Mouse (Mus musculus): ENCODE data around the gene Slc16a11. TPM values are rescaled to one million over a fixed set of nuclear protein-coding genes. Genes with fewer than 3 reads are reported as not detected.

Slc16a11 gene
- polyA plus RNA-seq, 1 experiment from 2014 or later, result 1.5 TPM

DNA sequence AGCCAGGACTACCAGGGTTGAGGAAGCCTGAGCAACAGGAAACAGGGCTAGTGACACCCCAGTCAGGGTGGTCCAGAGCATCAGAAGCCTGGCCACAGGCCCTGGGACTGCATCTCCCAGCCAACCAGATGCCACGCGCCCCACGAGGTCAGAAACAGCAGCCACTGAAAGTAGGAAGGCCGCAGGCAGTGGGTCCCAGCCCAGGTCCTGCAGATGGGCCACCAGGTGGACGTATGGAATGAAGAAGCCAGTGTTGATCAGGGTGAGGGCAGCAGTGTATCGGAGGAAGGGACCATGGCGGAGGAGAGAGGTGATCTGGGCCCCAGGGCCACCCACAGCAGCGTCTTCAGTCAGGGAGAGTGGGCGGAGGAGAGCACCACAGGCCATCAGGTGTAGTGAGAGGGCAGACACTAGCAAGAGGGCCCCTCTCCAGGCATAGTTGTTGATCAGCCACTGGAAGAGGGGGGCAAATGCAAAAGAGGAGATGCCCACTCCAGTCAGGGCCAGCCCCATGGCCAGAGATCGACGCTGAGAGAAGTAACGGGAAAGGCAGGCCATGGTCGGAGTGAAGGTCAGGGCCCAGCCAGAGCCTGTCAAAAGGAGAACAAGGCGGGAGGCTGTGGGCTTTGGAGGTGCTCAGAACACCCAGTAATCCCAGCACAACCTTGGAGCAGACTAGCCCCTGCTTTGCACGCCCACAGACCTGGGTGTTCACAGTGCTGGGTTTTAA is 6.4 kb downstream of the Slc16a11 start:
- Histone ChIP-seq H3K27ac (no peak overlapping the region), H3K9ac (no peak overlapping the region), H3K9me3 (no peaks in the 10 kb centered on the region), H3K4me2 (replicated peaks) (peak overlapping the region; percentile 85), H3K4me3 (no peak overlapping the region), H3K36me3 (no peaks in the 10 kb centered on the region), H3K4me1 (peaks cover 50% of the 10 kb centered on the region), H3K27me3 (peaks cover 49% of the 10 kb centered on the region)
- no peak for ATAC-seq (ENCODE audit: low FRiP score, low read depth)
- 90% methylated on average over 15 of the region's 15 CpGs for WGBS

DNA sequence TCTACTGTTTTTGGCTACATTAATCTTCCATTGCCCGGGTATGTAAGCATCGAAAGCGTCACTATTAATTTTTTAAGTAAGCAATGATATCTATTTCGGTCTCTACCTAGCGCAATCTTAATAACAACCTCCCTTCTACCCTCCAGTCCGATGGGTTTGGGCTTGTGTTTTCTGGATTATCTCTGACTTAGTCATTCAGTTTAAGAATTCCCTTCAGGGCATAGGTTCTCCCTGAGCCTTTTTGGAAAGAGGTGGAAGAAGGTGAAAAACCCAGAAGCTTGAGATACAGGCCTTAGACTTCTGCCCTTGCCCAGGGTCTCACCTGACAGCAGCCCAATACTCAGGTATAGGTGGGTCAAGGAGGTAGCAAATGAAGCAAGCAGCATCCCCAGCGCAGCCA is 7.3 kb downstream of the Slc16a11 start:
- peaks cover 40% of the 10 kb centered on the region for H3K4me1 ChIP-seq
- peaks cover 49% of the 10 kb centered on the region for H3K27me3 ChIP-seq
- peak overlapping the region; percentile 79 for H3K9ac ChIP-seq
- no peaks in the 10 kb centered on the region for H3K36me3 ChIP-seq
- peak overlapping the region; percentile 56 for H3K4me3 ChIP-seq
- H3K27ac ChIP-seq, result peak overlapping the region; percentile 52; the same call in 1 of the 2 replicates
- ATAC-seq (ENCODE audit: low FRiP score, low read depth), result no peak
- 57% methylated on average over 7 of the region's 7 CpGs for WGBS
- H3K9me3 ChIP-seq, result no peaks in the 10 kb centered on the region
- H3K4me2 ChIP-seq (replicated peaks), result peak overlapping the region; percentile 85

DNA sequence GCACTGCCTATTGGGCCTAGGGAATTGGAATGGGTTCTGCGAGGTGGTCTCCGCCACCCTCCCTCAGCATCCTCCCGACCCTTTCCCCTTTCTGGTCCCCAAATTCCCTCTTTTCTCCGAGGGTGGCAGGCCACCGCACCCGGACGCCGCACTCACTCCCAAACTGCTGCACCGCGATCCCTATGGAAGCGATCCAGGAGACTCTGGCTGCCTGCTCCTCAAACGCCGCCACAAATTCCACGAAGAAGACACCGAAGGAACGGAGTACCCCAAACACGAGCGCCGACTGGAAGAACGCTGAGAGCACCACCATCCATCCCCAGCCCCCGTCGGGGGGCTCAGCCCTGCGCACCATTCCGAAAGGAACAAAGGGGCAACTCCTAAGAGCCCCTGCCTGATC is 7.8 kb downstream of the Slc16a11 start:
- peak overlapping the region; percentile 56 for H3K4me3 ChIP-seq
- under 1% methylated on average over 24 of the region's 24 CpGs for WGBS
- H3K9ac ChIP-seq, result peak overlapping the region; percentile 79
- ATAC-seq (ENCODE audit: low FRiP score, low read depth), result no peak
- no peaks in the 10 kb centered on the region for H3K36me3 ChIP-seq
- peaks cover 49% of the 10 kb centered on the region for H3K27me3 ChIP-seq
- H3K4me1 ChIP-seq, result peaks cover 36% of the 10 kb centered on the region
- no peaks in the 10 kb centered on the region for H3K9me3 ChIP-seq
- peak overlapping the region; percentile 85 for H3K4me2 ChIP-seq (replicated peaks)
- H3K27ac ChIP-seq, result peak overlapping the region; percentile 52

DNA sequence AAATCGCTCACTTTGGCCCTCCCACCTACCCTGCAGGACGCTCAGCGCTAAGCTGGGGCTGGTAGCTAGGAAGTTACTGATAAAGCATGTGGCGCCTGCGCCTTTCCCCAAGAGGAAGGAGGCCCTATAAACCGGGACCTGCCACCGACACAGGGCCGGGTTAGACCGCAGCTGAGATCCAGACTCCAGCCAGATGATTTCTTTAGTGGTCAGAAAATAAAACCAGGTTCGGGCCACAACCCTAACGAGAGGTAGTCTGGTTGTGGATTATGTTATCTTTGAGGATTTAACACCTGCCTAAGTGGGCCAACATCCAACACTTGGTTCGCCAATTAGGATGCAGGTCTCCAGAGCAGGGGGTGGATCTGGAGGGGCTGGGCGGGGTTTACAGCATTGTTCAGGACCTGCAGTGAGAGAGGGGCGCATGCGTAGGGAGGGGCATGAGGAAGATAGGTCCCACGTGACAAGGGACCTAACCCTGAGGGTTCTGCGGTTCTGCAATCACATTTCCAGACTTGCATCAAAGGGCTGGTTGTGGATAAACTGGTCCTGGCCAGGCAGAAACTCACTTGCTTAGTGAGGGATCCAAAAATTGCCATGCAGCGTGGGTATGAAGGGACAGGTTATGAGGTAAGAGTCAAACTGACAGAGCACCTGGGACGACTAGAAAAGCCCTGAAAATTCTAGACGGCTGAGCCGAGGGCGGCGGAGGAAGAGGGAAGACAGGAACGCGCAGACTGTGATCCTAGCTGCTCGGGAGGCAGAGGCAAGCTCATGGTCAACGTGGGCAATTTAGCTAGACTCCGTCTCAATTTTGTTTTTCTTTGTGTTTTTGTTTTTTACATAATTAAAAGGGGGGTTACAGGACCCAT is 8.4 kb downstream of the Slc16a11 start, which contains the start of gene Slc16a13:
Slc16a13 (minus strand) TSS at position 334 of the 872 bp plus-strand sequence.
- Histone ChIP-seq H3K4me1 (peaks cover 31% of the 10 kb centered on the region), H3K27me3 (peaks cover 49% of the 10 kb centered on the region), H3K4me2 (replicated peaks) (peak within 1 kb of the TSS; percentile 85), H3K9ac (peak within 1 kb of the TSS; percentile 79), H3K9me3 (no peaks in the 10 kb centered on the region), H3K36me3 (no peaks in the 10 kb centered on the region), H3K4me3 (peak within 1 kb of the TSS; percentile 56), H3K27ac (peak within 1 kb of the TSS; percentile 61)
- ATAC-seq (ENCODE audit: low FRiP score, low read depth), result peak; percentile 95
- under 1% methylated on average over 28 of the region's 28 CpGs for WGBS

DNA sequence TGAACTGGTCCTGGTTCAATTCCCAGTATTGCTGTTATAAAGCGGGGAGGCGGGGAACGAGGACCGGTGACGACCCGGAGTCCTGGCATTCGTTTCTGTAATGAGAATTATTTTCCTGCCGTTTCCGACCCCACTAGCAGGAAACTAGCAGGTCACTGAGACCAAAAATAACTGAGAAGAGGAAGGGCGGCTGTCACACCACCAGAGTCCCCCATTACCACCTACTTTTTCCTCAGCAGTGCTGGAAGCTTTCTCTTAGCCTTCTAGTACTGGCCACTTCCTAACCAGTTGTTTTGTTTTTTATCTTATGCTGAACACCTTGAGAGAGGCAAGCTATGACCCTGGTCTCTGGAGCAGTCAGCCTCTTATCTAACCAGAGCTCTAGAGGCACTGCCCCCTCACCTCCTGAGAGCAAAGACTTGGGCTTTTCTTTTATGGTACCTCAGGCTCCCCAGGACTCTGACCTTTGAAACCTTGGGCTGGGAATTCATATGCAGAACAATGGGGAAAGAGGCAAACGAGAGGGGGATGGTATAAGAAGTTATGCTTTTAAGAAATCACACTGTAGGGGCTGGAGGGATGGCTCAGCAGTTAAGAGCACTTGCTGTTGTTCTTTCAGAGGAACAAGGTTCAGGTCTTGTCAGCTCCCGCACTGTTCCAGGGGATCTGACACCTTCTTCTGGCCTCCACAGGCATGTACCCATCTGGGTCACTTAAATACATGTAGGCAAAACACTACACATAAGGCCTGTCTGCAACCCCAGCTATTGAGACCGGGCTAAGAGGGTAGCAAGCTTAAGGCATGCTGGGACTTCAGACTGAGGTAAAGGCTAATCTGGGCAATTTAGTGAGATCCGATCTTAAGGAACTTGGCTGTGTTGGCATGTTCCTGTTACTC is 9.3 kb downstream of the Slc16a11 start:
- Histone ChIP-seq H3K4me1 (peaks cover 40% of the 10 kb centered on the region), H3K9me3 (no peaks in the 10 kb centered on the region), H3K4me2 (replicated peaks) (peak overlapping the region; percentile 85), H3K27me3 (peaks cover 49% of the 10 kb centered on the region), H3K4me3 (peak overlapping the region; percentile 56), H3K27ac (peak overlapping the region; percentile 61), H3K9ac (peak overlapping the region; percentile 79), H3K36me3 (no peaks in the 10 kb centered on the region)
- WGBS, result 11% methylated on average over 14 of the region's 14 CpGs
- ATAC-seq (ENCODE audit: low FRiP score, low read depth), result no peak

DNA sequence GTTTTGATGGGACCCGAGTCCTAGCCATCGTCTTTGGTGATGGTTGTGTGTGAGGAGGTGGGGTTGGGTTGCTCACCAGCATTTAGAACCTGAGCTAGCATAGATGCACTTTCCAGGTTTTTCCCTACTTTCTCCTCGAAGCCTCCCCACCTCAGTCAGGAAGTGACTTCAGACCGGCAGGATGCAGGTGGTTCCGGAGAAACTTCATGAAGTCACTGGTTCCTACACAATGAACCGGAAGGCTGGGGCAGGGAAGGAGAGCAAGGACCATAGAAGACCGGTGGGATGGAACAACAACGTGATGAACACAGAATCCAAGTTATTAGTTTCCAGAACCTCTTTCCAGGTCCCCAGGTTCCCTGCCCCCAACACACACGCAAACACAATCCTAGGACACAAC is 11.2 kb downstream of the Slc16a11 start:
- H3K27ac ChIP-seq, result no peak overlapping the region
- H3K9ac ChIP-seq, result no peak overlapping the region
- H3K4me3 ChIP-seq, result no peak overlapping the region
- H3K27me3 ChIP-seq, result peaks cover 59% of the 10 kb centered on the region
- no peaks in the 10 kb centered on the region for H3K9me3 ChIP-seq
- no peaks in the 10 kb centered on the region for H3K36me3 ChIP-seq
- peaks cover 46% of the 10 kb centered on the region for H3K4me1 ChIP-seq
- WGBS, result 79% methylated on average over 9 of the region's 9 CpGs
- ATAC-seq (ENCODE audit: low FRiP score, low read depth), result no peak
- H3K4me2 ChIP-seq (replicated peaks), result no peak overlapping the region

DNA sequence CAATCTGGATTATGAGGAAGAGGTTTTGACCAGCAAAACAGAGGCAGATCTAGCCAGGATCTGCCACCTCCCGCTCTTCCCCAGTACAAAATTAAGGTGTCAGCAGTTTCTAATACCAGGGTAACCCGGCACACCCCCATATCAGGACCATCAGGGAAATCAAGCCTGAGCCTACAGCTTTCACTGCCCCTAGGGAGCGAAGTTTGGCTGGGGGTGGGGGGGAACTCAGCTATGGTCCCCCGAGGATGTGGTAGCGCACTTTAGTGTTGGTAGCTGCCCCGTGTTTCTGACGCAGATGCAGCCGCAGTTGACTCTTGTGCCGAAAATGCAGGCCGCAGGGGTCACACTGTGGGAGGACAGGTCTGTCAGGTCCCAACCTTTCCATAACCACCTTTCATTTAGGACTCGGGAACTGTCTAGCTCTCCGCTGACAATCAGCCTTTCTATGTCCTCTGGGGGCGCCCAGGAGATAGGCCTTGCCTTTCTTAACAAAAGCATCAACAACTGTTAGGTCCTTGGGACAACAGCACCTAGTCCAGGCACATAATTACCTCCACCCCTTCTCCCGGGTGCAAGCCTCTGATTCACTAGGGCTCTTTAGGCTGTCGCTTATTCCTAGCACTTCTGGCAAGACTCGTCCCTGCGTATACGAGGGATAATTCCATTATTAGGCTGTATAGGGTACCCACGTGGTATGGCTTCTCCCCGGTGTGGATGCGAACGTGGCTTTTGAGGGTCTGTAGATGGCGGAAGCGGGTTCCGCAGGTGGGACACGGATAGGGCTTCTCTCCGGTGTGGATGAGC is 13.4 kb downstream of the Slc16a11 start:
- no peak overlapping the region; the same call in 1 of the 2 replicates for H3K9ac ChIP-seq

DNA sequence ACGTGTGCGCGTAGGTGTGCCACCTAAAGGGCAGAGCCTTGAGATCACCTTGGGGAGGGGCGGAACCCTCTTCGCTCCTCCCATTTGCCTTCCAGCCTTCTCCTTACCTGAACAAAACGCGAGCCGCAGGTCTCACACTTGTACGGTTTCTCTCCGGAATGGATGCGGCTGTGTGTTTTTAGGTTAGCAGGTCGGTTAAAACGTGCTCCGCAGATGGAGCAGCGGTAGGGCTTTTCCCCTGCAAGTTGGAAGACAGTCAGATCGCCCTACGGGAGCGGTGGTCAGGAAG is 14.0 kb downstream of the Slc16a11 start:
- Histone ChIP-seq H3K27me3 (peaks cover 82% of the 10 kb centered on the region), H3K4me3 (peak overlapping the region; percentile 33), H3K27ac (no peak overlapping the region), H3K4me2 (replicated peaks) (peak overlapping the region; percentile 56), H3K9ac (peak overlapping the region; percentile 43; the same call in 1 of the 2 replicates), H3K36me3 (no peaks in the 10 kb centered on the region), H3K4me1 (peaks cover 35% of the 10 kb centered on the region), H3K9me3 (no peaks in the 10 kb centered on the region)
- WGBS, result 5% methylated on average over 18 of the region's 18 CpGs
- no peak for ATAC-seq (ENCODE audit: low FRiP score, low read depth)

More for the DNA sequence above, 13.4 kb downstream of the Slc16a11 start:
- Histone ChIP-seq H3K27ac (no peak overlapping the region), H3K36me3 (no peaks in the 10 kb centered on the region), H3K4me2 (replicated peaks) (peak overlapping the region; percentile 56), H3K27me3 (peaks cover 81% of the 10 kb centered on the region), H3K9me3 (no peaks in the 10 kb centered on the region), H3K4me3 (peak overlapping the region; percentile 33), H3K4me1 (peaks cover 39% of the 10 kb centered on the region)
- no peak for ATAC-seq (ENCODE audit: low FRiP score, low read depth)
- 22% methylated on average over 27 of the region's 27 CpGs for WGBS

DNA sequence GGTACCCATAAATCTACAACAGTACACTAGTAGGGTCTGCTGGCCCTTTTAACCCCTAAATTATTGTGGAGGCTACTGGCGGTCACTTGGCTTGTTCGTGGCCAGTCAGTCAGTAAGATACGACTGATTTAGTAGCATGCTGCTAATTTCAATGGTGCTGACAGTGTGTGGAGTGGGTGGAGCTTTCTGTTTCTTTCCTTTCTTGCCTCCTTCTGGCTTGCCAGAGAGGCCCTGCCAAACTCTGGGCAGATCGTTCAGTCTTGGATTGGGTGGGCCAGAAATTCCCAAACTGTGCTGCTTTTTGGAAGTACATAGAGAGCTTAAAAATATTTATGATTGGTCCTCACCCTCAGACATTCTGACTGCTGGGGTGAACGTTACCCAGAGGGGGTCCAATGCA is 14.6 kb downstream of the Slc16a11 start:
- Histone ChIP-seq H3K9ac (0 out of 2 replicates have a peak overlapping the region, but pooled peaks have one; percentile 43), H3K27ac (no peak overlapping the region), H3K36me3 (no peaks in the 10 kb centered on the region), H3K4me2 (replicated peaks) (peak overlapping the region; percentile 56), H3K9me3 (no peaks in the 10 kb centered on the region), H3K4me3 (peak overlapping the region; percentile 33), H3K4me1 (peaks cover 31% of the 10 kb centered on the region), H3K27me3 (peaks cover 81% of the 10 kb centered on the region)
- no peak for ATAC-seq (ENCODE audit: low FRiP score, low read depth)
- 32% methylated on average over 5 of the region's 5 CpGs for WGBS

DNA sequence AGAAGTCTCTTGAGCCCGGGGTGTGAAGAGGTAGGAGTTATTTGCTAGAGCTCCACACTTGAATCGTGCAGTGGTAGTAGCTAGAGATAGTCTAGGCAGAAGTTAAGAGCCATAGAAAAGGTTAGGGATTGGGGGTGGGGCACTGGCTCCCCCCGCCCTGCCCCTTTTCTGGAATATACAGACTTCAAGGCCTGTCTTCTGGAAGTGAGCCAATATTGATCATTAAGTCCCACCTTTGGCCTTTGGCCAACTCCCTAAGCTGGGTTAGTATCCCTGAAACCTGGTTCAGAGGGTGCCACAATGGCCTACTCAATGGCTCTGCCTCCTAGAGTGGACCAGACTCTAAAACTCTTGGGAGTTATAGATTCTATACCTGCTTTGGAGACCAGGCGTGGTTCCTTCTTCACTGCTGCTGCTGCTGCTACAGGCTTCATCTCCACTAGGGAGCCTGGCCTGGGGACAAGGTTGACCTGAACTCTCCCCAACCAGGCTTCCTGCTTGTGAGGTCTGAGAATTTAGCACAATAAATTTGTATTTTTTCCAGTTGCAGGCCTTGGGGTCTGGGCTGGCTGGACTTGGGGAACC is 15.2 kb downstream of the Slc16a11 start:
- H3K27me3 ChIP-seq, result peaks cover 76% of the 10 kb centered on the region
- H3K27ac ChIP-seq, result no peak overlapping the region
- no peak overlapping the region for H3K9ac ChIP-seq
- H3K9me3 ChIP-seq, result no peaks in the 10 kb centered on the region
- peak overlapping the region; percentile 56 for H3K4me2 ChIP-seq (replicated peaks)
- peaks cover 35% of the 10 kb centered on the region for H3K4me1 ChIP-seq
- WGBS, result 84% methylated on average over 4 of the region's 4 CpGs
- peak overlapping the region; percentile 35 for H3K4me3 ChIP-seq
- H3K36me3 ChIP-seq, result no peaks in the 10 kb centered on the region
- no peak for ATAC-seq (ENCODE audit: low FRiP score, low read depth)

Measured in limb, embryonic 13.5 days (tissue).